Mouse (Mus musculus) left cerebral cortex, adult 2 months (tissue): ENCODE measurements around the gene Cnga3. TPM values are rescaled to one million over a fixed set of nuclear protein-coding genes. Genes with fewer than 3 reads are reported as not detected.

Source experiments
- DNase-seq, 2 experiments: peaks; one replicate each; pipeline ENCODE4 v3.0.0; 2021 to 2022; ENCODE audit warnings: low spot score in 2 of 2, mixed read lengths in 1 of 2; ENCODE audit errors: extremely low spot score in 1 of 2
- H3K27ac ChIP-seq: fragments of 200-600 bp; 2 replicates; pipeline ENCODE4 v1.8.1; 2022
- H3K4me3 ChIP-seq: fragments of 200-600 bp; 2 replicates; pipeline ENCODE4 v1.8.1; 2022
- CTCF ChIP-seq: fragments of 200-600 bp; IDR thresholded peaks from 2 replicates; pipeline ENCODE4 v1.8.1; 2022; ENCODE audit warnings: antibody characterized with exemption, mild to moderate bottlenecking, moderate library complexity
- intact Hi-C: fragments of 180-260 bp; cut with DNase I; formaldehyde crosslinking; loops from one replicate; pipeline ENCODE4 v1.15.1; 2025
- total RNA-seq, 2 experiments: library from RNA; stranded (reverse); gene quantifications; 2 replicates each; pipeline ENCODE4 v1.2.3; 2021

Gene Cnga3
- total RNA-seq, 2 experiments from 2014 or later, result 0.09 to 0.16 TPM

- intact Hi-C loops, result no loop called here
- Histone ChIP-seq H3K27ac (no peak overlapping the region), H3K4me3 (no peak overlapping the region)
- no peak for TF ChIP-seq CTCF
- DNase-seq, result no peak
These were observed 94.5 kb downstream of the Cnga3 start for GRCm38 (mm10) chr1:37308743-37309100.

GRCm38 (mm10) chr1:37309939-37310515 is 95.8 kb downstream of the Cnga3 start:
- H3K4me3 ChIP-seq, result no peak overlapping the region
- H3K27ac ChIP-seq, result no peak overlapping the region
- intact Hi-C loops, result no loop called here
- DNase-seq, result no peak
- TF ChIP-seq CTCF, result no peak

Other genes with a start within 250 kb of the Cnga3 start
- gene Vwa3b, start 187.8 kb upstream of the Cnga3 start, total RNA-seq, result 1 to 10 TPM in 1 of 2 experiments, under 1 TPM in 1; 0.59 to 1.1 TPM
- 100 to 1,000 TPM; 214 to 217 TPM for gene Inpp4a, start 85.4 kb downstream of the Cnga3 start, total RNA-seq
- 10 to 100 TPM; 63.5 to 64.2 TPM for gene Coa5, start 215.7 kb downstream of the Cnga3 start, total RNA-seq
- 10 to 100 TPM; 55.5 to 59.7 TPM for gene Unc50, start 215.7 kb downstream of the Cnga3 start, total RNA-seq